Mouse (Mus musculus) adrenal gland, adult 8-10 months (tissue): ENCODE measurements around the gene Hadh. TPM values are rescaled to one million over a fixed set of nuclear protein-coding genes. Genes with fewer than 3 reads are reported as not detected.

Experiments used
- DNase-seq: peaks from one replicate; pipeline ENCODE4 v3.0.0; 2022
- total RNA-seq, 4 experiments: library from RNA; stranded (reverse); gene quantifications; 2 replicates each; pipeline ENCODE4 v1.2.4; 2022

The Hadh gene
- total RNA-seq, 4 experiments from 2014 or later = 375 to 489 (median 428) TPM

- DNase-seq = no peak
Measured at GRCm38 (mm10) chr3:131214841-131215240, 57.1 kb downstream of the Hadh start.

- DNase-seq = no peak
Measured at GRCm38 (mm10) chr3:131214060-131214658, 57.7 kb downstream of the Hadh start.

GRCm38 (mm10) chr3:131212200-131212599 is 59.7 kb downstream of the Hadh start:
- DNase-seq = no peak

- no peak for DNase-seq
Measured at GRCm38 (mm10) chr3:131208265-131208891, 63.5 kb downstream of the Hadh start.

- no peak for DNase-seq
Measured at GRCm38 (mm10) chr3:131207846-131208245, 64.1 kb downstream of the Hadh start.

GRCm38 (mm10) chr3:131202311-131202710 is 69.6 kb downstream of the Hadh start:
- no peak for DNase-seq

GRCm38 (mm10) chr3:131199590-131200288 is 72.2 kb downstream of the Hadh start:
- no peak for DNase-seq

GRCm38 (mm10) chr3:131198991-131199390 is 72.9 kb downstream of the Hadh start:
- no peak for DNase-seq

- DNase-seq = no peak
Measured at GRCm38 (mm10) chr3:131196507-131197019, 75.3 kb downstream of the Hadh start.

GRCm38 (mm10) chr3:131196050-131196449 is 75.9 kb downstream of the Hadh start:
- DNase-seq = no peak

- DNase-seq = no peak
Measured at GRCm38 (mm10) chr3:131191454-131191853, 80.4 kb downstream of the Hadh start.

GRCm38 (mm10) chr3:131190671-131191367 is 81.1 kb downstream of the Hadh start:
- no peak for DNase-seq

GRCm38 (mm10) chr3:131190239-131190638 is 81.7 kb downstream of the Hadh start:
- DNase-seq = no peak

GRCm38 (mm10) chr3:131186193-131186592 is 85.7 kb downstream of the Hadh start:
- DNase-seq = no peak

Other genes starting within 250 kb of the Hadh start
- gene Lef1, start 161.6 kb downstream of the Hadh start, total RNA-seq = 10 to 100 TPM in 3 of 4 experiments, 1 to 10 TPM in 1; 9.3 to 21.7 (median 13.4) TPM
- 10 to 100 TPM; 11.6 to 19.1 (median 12.0) TPM for gene Cyp2u1, start 31.1 kb upstream of the Hadh start, total RNA-seq
- 1 to 10 TPM; 3.6 to 9.6 (median 6.1) TPM for gene Sgms2, start 219.3 kb upstream of the Hadh start, total RNA-seq